Mouse (Mus musculus) cerebellum, adult 2 months (tissue): ENCODE data around the gene Vwa7. TPM values are rescaled to one million over a fixed set of nuclear protein-coding genes. Genes with fewer than 3 reads are reported as not detected.

Experiments
- DNase-seq, 2 experiments: peaks; one replicate each; pipeline ENCODE4 v3.0.0; 2021
- H3K27ac ChIP-seq: fragments of 200-500 bp; 2 replicates; pipeline ENCODE4 v1.5.1; 2012; ENCODE audit warnings: low read length, control low read depth, inconsistent platforms; ENCODE audit not compliant: insufficient read depth
- H3K27me3 ChIP-seq: fragments of 200-500 bp; 2 replicates; pipeline ENCODE4 v1.6.1; 2012; ENCODE audit warnings: inconsistent platforms, mild to moderate bottlenecking, low read length, moderate library complexity; ENCODE audit not compliant: control insufficient read depth, insufficient read depth
- H3K4me1 ChIP-seq: fragments of 200-500 bp; 2 replicates; pipeline ENCODE4 v1.6.1; 2011; ENCODE audit warnings: low read length; ENCODE audit not compliant: control insufficient read depth, insufficient read depth
- H3K4me3 ChIP-seq: fragments of 200-500 bp; replicated peaks from 2 replicates; pipeline ENCODE3; 2011; ENCODE audit warnings: mild to moderate bottlenecking, low read depth, low read length, control low read depth; ENCODE audit not compliant: insufficient read depth
- CTCF ChIP-seq: fragments of 200-500 bp; IDR thresholded peaks from 2 replicates; pipeline ENCODE4 v1.5.1; 2011; ENCODE audit warnings: low read depth, mild to moderate bottlenecking, control low read depth, low read length, moderate library complexity, borderline replicate concordance; ENCODE audit not compliant: insufficient read depth
- POLR2A ChIP-seq: fragments of 200-500 bp; IDR thresholded peaks from 2 replicates; pipeline ENCODE4 v1.6.1; 2011; ENCODE audit warnings: low read length, control low read depth, borderline replicate concordance; ENCODE audit not compliant: insufficient read depth
- WGBS: fragments of 180-500 bp; shearing (Covaris S2); methylation state at CpG from one replicate; pipeline ENCODE4 v1.1.7; 2018; 5-methylcytosine and 5-hydroxymethylcytosine counted together
- polyA plus RNA-seq: library from polyadenylated mRNA; depleted of rRNA; stranded (reverse); fragments of >200 nt; gene quantifications from 2 replicates; pipeline ENCODE4 v1.2.3, GENCODE M21; 2012

Vwa7 gene
- polyA plus RNA-seq, 1 experiment: 25.5 TPM

DNA sequence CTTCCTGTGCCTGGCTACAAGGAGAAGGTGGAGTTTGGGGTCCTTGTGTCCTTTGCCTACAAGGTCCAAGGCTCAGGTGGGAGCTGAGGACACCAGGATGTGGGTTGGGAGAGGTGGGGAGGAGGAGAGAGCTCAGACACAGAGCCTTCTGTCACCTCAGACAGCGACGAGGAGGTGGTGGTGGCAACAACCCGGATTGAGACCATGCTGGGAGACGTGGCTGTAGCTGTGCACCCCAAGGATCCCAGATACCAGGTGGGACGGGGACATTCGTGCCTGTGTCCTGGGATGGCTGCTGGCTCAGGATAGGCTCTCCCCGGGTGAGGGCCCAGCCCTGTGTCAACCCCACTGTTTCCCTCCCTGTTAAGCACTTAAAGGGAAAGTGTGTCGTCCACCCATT, 4.9 kb upstream of the Vwa7 start:
- Histone ChIP-seq H3K27me3 (no peaks in the 10 kb centered on the region), H3K4me3 (no peak overlapping the region), H3K27ac (peak overlapping the region; percentile 54; the same call in 1 of the 2 replicates), H3K4me1 (peaks cover 33% of the 10 kb centered on the region)
- WGBS: 65% methylated on average over 8 of the region's 8 CpGs
- DNase-seq: no peak
- no peak for TF ChIP-seq CTCF
- TF ChIP-seq POLR2A: no peak

DNA sequence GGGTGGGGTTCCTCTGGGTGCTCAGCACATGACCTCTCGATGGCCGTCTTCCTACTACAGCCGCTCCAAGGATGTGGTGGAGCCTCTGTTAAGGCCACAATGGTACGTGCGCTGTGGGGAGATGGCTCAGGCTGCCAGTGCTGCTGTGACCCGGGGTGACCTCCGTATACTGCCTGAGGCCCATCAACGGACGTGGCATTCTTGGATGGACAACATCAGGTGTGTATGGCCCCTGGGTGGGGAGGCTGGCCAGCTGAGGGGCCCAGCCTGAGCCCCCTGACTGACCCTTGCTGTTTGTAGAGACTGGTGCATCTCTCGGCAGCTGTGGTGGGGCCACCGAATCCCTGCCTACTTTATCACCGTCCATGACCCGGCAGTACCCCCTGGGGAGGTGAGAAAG, 3.9 kb upstream of the Vwa7 start:
- H3K4me3 ChIP-seq: no peak overlapping the region
- TF ChIP-seq POLR2A (no peak), CTCF (no peak)
- H3K27ac ChIP-seq: no peak overlapping the region
- no peak for DNase-seq
- whole genome bisulfite sequencing: 85% methylated on average over 13 of the region's 13 CpGs
- peaks cover 41% of the 10 kb centered on the region for H3K4me1 ChIP-seq
- H3K27me3 ChIP-seq: no peaks in the 10 kb centered on the region

DNA sequence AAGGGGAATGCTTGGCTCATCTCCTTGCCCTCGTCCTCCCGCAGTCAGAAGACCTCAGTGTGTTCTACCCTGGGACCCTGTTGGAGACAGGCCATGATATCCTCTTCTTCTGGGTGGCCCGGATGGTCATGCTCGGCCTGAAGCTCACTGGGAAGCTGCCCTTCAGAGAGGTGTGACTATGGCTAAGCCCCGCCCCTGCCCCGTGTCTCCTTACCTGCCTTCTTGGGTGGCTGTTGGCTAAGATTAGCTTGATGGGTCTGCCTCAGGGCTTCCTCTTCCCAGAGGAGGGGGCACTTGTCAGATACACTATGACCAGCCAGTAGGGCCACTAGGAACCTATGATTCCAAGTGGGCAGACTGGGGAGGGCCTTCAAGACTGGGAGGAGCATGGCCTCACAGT, 3.2 kb upstream of the Vwa7 start:
- H3K4me3 ChIP-seq: no peak overlapping the region
- no peak for DNase-seq
- H3K27ac ChIP-seq: no peak overlapping the region
- no peaks in the 10 kb centered on the region for H3K27me3 ChIP-seq
- 74% methylated on average over 6 of the region's 6 CpGs for WGBS
- TF ChIP-seq POLR2A (no peak), CTCF (no peak)
- peaks cover 45% of the 10 kb centered on the region for H3K4me1 ChIP-seq

DNA sequence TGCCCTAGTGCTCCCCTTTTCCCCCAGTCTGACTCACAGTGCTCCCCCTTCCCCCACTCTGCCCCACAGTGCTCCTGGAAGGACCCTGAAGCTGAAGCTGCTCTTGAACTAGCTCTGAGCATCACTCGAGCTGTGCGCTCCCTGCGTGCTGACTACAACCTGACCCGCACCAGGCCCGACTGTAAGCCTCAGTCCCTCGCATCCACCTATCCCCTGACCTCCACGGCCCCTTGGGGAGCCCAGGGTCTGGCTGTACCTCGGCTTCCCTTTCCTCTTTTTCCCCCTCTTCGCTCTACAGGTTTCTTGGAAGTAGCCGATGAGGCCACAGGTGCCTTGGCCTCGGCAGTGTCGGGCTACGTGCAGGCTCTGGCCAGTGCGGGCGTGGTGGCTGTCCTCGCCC, 1.1 kb upstream of the Vwa7 start:
- Histone ChIP-seq H3K27ac (peak overlapping the region; percentile 91; the same call in 1 of the 2 replicates), H3K4me1 (peaks cover 47% of the 10 kb centered on the region), H3K27me3 (no peaks in the 10 kb centered on the region), H3K4me3 (no peak overlapping the region)
- WGBS: 83% methylated on average over 16 of the region's 16 CpGs
- DNase-seq: no peak
- no peak for TF ChIP-seq POLR2A
- TF ChIP-seq CTCF: no peak

DNA sequence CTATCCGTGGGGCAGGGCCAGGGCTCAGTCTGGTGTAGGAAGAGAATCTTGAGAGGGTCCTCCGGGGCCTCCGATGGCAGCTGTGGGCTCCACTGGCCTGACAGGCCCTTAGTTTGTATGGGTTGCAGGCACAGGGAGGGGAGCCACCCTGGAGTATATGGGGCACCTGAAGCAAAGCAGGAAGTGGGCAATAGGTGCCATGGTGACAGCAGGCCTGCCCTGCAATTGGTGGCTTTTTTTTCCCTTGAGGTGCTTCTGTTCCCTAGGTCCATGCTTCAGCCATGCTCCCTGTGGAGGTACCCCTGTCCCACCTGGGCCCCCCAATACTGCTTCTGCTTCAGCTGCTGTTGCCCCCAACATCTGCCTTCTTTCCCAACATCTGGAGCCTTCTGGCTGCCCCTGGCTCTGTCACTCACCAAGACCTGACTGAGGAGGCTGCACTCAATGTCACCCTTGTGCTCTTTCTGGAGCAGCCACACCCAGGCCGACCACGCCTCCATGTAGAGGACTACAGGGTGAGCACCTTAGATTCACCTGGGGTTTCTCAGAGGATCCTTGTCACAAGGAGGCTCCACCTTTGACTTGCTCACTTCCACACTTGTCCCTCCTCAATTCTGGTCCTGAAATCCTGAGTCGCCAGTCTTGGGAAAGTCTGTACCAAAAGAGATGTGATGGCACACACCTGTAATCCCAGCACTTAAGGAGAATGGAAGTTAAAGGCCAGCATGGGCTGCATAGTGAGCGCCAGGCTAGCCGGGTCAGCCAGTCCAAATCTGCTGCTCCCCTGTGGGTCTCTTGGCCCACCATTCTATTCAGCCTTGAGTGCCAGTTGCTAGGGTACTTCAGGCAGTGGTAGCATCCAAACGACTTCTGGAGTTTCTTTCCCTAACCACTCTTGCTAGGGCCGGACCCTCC, 669 bp downstream of the Vwa7 start:
- H3K4me1 ChIP-seq: peaks cover 39% of the 10 kb centered on the region
- WGBS: 37% methylated on average over 10 of the region's 10 CpGs
- TF ChIP-seq CTCF: no peak
- TF ChIP-seq POLR2A: no peak
- no peaks in the 10 kb centered on the region for H3K27me3 ChIP-seq
- peak overlapping the region; percentile 48 for H3K4me3 ChIP-seq
- peak overlapping the region; percentile 91 for H3K27ac ChIP-seq
- peak in 1 of 2 experiments; percentile 47 for DNase-seq

DNA sequence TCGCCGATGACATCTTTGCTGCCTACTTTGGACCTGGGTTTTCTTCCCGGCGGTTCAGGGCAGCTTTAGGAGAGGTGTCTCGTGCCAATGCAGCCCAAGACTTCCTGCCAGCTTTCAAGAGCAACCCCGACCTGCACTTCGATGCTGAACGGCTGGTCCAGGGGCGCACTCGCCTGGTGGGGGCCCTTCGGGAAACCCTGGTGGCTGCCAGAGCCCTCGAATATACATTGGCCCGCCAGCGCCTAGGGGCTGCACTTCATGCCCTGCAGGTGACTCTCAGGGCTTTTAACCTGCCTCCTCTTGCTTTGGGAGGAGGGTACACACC, 1.3 kb downstream of the Vwa7 start:
- TF ChIP-seq POLR2A (no peak), CTCF (no peak)
- H3K4me3 ChIP-seq: peak overlapping the region; percentile 7
- peak; percentile 29 to 49 for DNase-seq
- 20% methylated on average over 14 of the region's 14 CpGs for WGBS
- peaks cover 39% of the 10 kb centered on the region for H3K4me1 ChIP-seq
- H3K27ac ChIP-seq: 0 out of 2 replicates have a peak overlapping the region, but pooled peaks have one; percentile 18
- H3K27me3 ChIP-seq: no peaks in the 10 kb centered on the region

DNA sequence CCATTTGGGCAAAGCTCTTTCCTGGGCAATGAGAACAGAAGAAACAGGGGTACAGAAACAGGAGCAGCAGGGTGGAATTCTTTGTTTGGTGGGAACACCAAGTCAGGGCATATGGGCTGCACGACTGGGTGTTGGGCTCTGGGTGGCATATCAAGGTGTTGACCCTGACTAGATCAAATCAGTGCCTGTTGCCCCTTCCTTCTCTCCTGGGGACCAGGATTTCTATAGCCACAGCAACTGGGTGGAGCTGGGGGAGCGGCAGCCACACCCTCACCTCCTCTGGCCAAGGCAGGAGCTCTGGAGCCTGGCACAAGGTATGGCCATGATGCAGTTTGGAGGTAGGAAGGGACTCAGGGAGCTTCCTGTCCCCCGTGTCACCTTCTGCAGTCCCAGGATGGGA, 1.8 kb downstream of the Vwa7 start:
- DNase-seq: no peak
- no peak overlapping the region for H3K27ac ChIP-seq
- no peaks in the 10 kb centered on the region for H3K27me3 ChIP-seq
- H3K4me1 ChIP-seq: peaks cover 39% of the 10 kb centered on the region
- 78% methylated on average over 3 of the region's 3 CpGs for WGBS
- TF ChIP-seq CTCF (no peak), POLR2A (no peak)
- H3K4me3 ChIP-seq: no peak overlapping the region

DNA sequence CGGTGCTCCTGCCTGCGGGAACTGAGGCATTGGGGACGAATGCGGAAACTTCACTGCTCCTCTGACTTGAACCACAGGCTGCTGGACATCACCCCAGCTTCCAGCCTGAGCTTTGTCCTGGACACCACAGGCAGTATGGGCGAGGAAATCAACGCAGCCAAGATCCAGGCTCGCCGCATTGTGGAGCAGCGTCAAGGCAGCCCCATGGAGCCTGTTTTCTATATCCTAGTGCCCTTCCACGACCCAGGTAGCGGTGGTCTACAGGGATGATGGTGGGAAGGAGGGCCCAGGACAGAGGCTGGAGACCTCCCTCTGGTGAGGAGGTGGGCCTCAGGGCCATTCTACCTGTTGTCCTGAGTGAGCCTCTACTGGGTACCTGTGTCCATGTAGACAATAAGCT, 3.5 kb downstream of the Vwa7 start:
- no peak for TF ChIP-seq POLR2A
- no peak for TF ChIP-seq CTCF
- Histone ChIP-seq H3K4me1 (peaks cover 39% of the 10 kb centered on the region), H3K27ac (no peak overlapping the region), H3K4me3 (no peak overlapping the region), H3K27me3 (no peaks in the 10 kb centered on the region)
- DNase-seq: no peak
- 58% methylated on average over 11 of the region's 11 CpGs for WGBS
